Mouse (Mus musculus): ENCODE data around the gene Sirt6. TPM values are rescaled to one million over a fixed set of nuclear protein-coding genes. Genes with fewer than 3 reads are reported as not detected.
A peak's percentile ranks its signal among the peaks of the same experiment; 100 is the strongest.

Gene Sirt6
- total and polyA plus RNA-seq, 3 experiments, result 10.5 to 38.2 TPM; not detected in 1

- Histone ChIP-seq H3K36me3 (ENCODE audit: control insufficient read depth in 1 of 2, insufficient read depth in 2 of 2, low read length in 2 of 2) (peaks cover 0 to 18% of the 10 kb centered on the region in 2 experiments; a peak in 2 of 4 replicates), H3K9ac (ENCODE audit: control insufficient read depth, low read depth, low read length, poor library complexity, severe bottlenecking) (peak overlapping the region; percentile 82), H3K79me2 (ENCODE audit: control insufficient read depth, insufficient read depth, low read length, poor library complexity) (no peaks in the 10 kb centered on the region; the same call in 1 of the 2 replicates), H3K27ac (ENCODE audit: control insufficient read depth, low read depth, low read length) (peak overlapping the region; percentile 91), H3K9me3 (replicated peaks; ENCODE audit: insufficient read depth, low read length) (no peaks in the 10 kb centered on the region), H3K27me3 (ENCODE audit: control insufficient read depth in 1 of 2, insufficient read depth in 2 of 2, low read length in 2 of 2) (no peaks in the 10 kb centered on the region), H3K4me3 (ENCODE audit: control insufficient read depth in 1 of 2, insufficient read depth in 1 of 2, low read depth in 2 of 2, low read length in 2 of 2) (peak overlapping the region; percentile 67 to 79), H3K4me1 (ENCODE audit: control insufficient read depth in 1 of 2, insufficient read depth in 2 of 2, low read length in 2 of 2) (peaks cover 10 to 23% of the 10 kb centered on the region in 2 experiments)
- peak; percentile 94 for DNase-seq (ENCODE audit: low read depth, low spot score)
- TF ChIP-seq USF2 (IDR thresholded peaks at IDR 0.05; ENCODE audit: borderline replicate concordance in 1 of 2, insufficient read depth in 1 of 2, low read depth in 1 of 2, low read length in 2 of 2) (no peak), CHD2 (IDR thresholded peaks at IDR 0.05; ENCODE audit: low read length) (peak; percentile 75), POLR2AphosphoS2 (IDR thresholded peaks at IDR 0.05; ENCODE audit: low read length) (peak; percentile 50), ZKSCAN1 (IDR thresholded peaks at IDR 0.05; ENCODE audit: low read depth, low read length) (no peak), MYB (IDR thresholded peaks at IDR 0.05; ENCODE audit: low read depth, low read length) (no peak), CHD1 (IDR thresholded peaks at IDR 0.05; ENCODE audit: low read depth, low read length) (peak; percentile 83; the same call in 1 of the 2 replicates), POLR2A (IDR thresholded peaks at IDR 0.05; ENCODE audit: control insufficient read depth in 1 of 2, insufficient read depth in 1 of 2, low read depth in 1 of 2, low read length in 2 of 2, poor library complexity in 1 of 2) (peak; percentile 75 to 83), USF1 (IDR thresholded peaks at IDR 0.05; ENCODE audit: low read depth, low read length) (no peak; the same call in 1 of the 2 replicates), HCFC1 (IDR thresholded peaks at IDR 0.05; ENCODE audit: low read depth, low read length) (peak; percentile 78), MXI1 (IDR thresholded peaks at IDR 0.05; ENCODE audit: low read depth, low read length) (peak; percentile 81), TCF12 (IDR thresholded peaks at IDR 0.05; ENCODE audit: low read depth, low read length) (peak; percentile 75; the same call in 1 of the 2 replicates), SMC3 (IDR thresholded peaks at IDR 0.05; ENCODE audit: low read depth, low read length) (peak; percentile 66), MEF2A (IDR thresholded peaks at IDR 0.05; ENCODE audit: extremely low read depth, insufficient replicate concordance, low read depth, low read length, poor library complexity, severe bottlenecking) (no peak), POLR2AphosphoS5 (IDR thresholded peaks at IDR 0.05; ENCODE audit: borderline replicate concordance, low read depth, low read length) (no peak), GABPA (IDR thresholded peaks at IDR 0.05; ENCODE audit: low read depth, low read length) (0 out of 2 replicates have a peak, but pooled peaks have one; percentile 16), ZMIZ1 (IDR thresholded peaks at IDR 0.05; ENCODE audit: low read depth, low read length) (0 out of 2 replicates have a peak, but pooled peaks have one; percentile 34), MAZ (IDR thresholded peaks at IDR 0.05; ENCODE audit: low read depth, low read length) (peak; percentile 94), JUND (IDR thresholded peaks at IDR 0.05; ENCODE audit: low read depth, low read length) (0 out of 2 replicates have a peak, but pooled peaks have one; percentile 6), MAFK (IDR thresholded peaks at IDR 0.05; ENCODE audit: borderline replicate concordance, low read depth, low read length) (no peak), RAD21 (IDR thresholded peaks at IDR 0.05; ENCODE audit: low read depth, low read length) (peak; percentile 69), EP300 (IDR thresholded peaks at IDR 0.05; ENCODE audit: low read depth in 1 of 2, low read length in 2 of 2) (peak; percentile 21 to 60; a peak in 2 of 4 replicates), MYC (IDR thresholded peaks at IDR 0.05; ENCODE audit: low read depth, low read length) (peak; percentile 81; the same call in 1 of the 2 replicates), ZC3H11A (IDR thresholded peaks at IDR 0.05; ENCODE audit: low read depth, low read length) (peak; percentile 51), UBTF (IDR thresholded peaks at IDR 0.05; ENCODE audit: borderline replicate concordance, insufficient read depth, low read depth, low read length) (0 out of 2 replicates have a peak, but pooled peaks have one; percentile 83), TAL1 (IDR thresholded peaks at IDR 0.05; ENCODE audit: low read length) (no peak), BHLHE40 (IDR thresholded peaks at IDR 0.05; ENCODE audit: borderline replicate concordance, low read depth, low read length) (peak; percentile 71), GATA1 (IDR thresholded peaks at IDR 0.05; ENCODE audit: low read depth, low read length) (no peak), ELF1 (IDR thresholded peaks at IDR 0.05; ENCODE audit: low read depth, low read length) (peak; percentile 92), TBP (IDR thresholded peaks at IDR 0.05; ENCODE audit: low read depth, low read length) (peak; percentile 64; the same call in 1 of the 2 replicates), ETS1 (IDR thresholded peaks at IDR 0.05; ENCODE audit: low read depth, low read length) (peak; percentile 79), RCOR1 (IDR thresholded peaks at IDR 0.05; ENCODE audit: low read depth, low read length) (peak; percentile 26; the same call in 1 of the 2 replicates), SIN3A (IDR thresholded peaks at IDR 0.05; ENCODE audit: low read length) (peak; percentile 94), CTCF (IDR thresholded peaks at IDR 0.05 in 2 of 3, conservative IDR thresholded peaks at IDR 0.05 in 1 of 3; ENCODE audit: control insufficient read depth in 1 of 3, insufficient read depth in 1 of 3, low read depth in 2 of 3, low read length in 3 of 3, poor library complexity in 1 of 3, severe bottlenecking in 1 of 3) (peak; percentile 73 to 96 (median 85)), E2F4 (IDR thresholded peaks at IDR 0.05; ENCODE audit: borderline replicate concordance, low read depth, low read length) (no peak), KAT2A (conservative IDR thresholded peaks at IDR 0.05; ENCODE audit: low read depth, low read length) (no peak)
These were observed 22.5 kb downstream of the Sirt6 start for GRCm38 (mm10) chr10:81604968-81605665.
